Mouse (Mus musculus) kidney, embryonic 16.5 days (tissue): ENCODE data around the gene Mcur1. TPM values are rescaled to one million over a fixed set of nuclear protein-coding genes. Genes with fewer than 3 reads are reported as not detected.

ENCODE experiments used
- ATAC-seq: fragments of 200-750 bp; cut with Nextera tagmentation; 2 replicates; pipeline ENCODE4 v1.8.0; 2017; ENCODE audit warnings: moderate TSS enrichment; ENCODE audit not compliant: low FRiP score, low TSS enrichment
- H3K27ac ChIP-seq: fragments of 300-500 bp; sonication (generic); 2 replicates; pipeline ENCODE4 v1.5.1; 2014; ENCODE audit warnings: low read length
- H3K27me3 ChIP-seq: fragments of 300-500 bp; sonication (generic); 2 replicates; pipeline ENCODE4 v1.6.1; 2014; ENCODE audit warnings: low read length, control low read depth, mixed read lengths; ENCODE audit not compliant: insufficient read depth
- H3K36me3 ChIP-seq: fragments of 300-500 bp; sonication (generic); 2 replicates; pipeline ENCODE4 v1.6.1; 2014; ENCODE audit warnings: low read length, control low read depth, mixed read lengths; ENCODE audit not compliant: insufficient read depth
- H3K4me1 ChIP-seq: fragments of 300-500 bp; sonication (generic); 2 replicates; pipeline ENCODE4 v1.6.1; 2014; ENCODE audit warnings: low read length, control low read depth, mixed read lengths; ENCODE audit not compliant: insufficient read depth
- H3K4me2 ChIP-seq: fragments of 300-500 bp; sonication (generic); replicated peaks from 2 replicates; pipeline ENCODE4 v1.6.1; 2014; ENCODE audit warnings: low read depth, low read length
- H3K4me3 ChIP-seq: fragments of 300-500 bp; sonication (generic); 2 replicates; pipeline ENCODE4 v1.5.1; 2014; ENCODE audit warnings: mild to moderate bottlenecking, low read length
- H3K9ac ChIP-seq: fragments of 300-500 bp; sonication (generic); replicated peaks from 2 replicates; pipeline ENCODE4 v1.6.1; 2014; ENCODE audit warnings: low read length
- H3K9me3 ChIP-seq: fragments of 300-500 bp; sonication (generic); 2 replicates; pipeline ENCODE4 v1.6.1; 2016; ENCODE audit warnings: low read length, control low read depth
- WGBS: fragments of 180-500 bp; shearing (Covaris S2); extraction: QIAGEN DNeasy Blood & Tissue Kit; methylation state at CpG from one replicate; pipeline ENCODE4 v1.1.7; 2014; 5-methylcytosine and 5-hydroxymethylcytosine counted together
- polyA plus RNA-seq: library from polyadenylated mRNA; unstranded; fragments of >200 nt; fragmentation: Nextera tagmentation; extraction: Ambion mirVana; gene quantifications from 2 replicates; pipeline ENCODE4 v1.2.1, GENCODE M21; 2015

Mcur1 gene
- polyA plus RNA-seq, 1 experiment from 2014 or later, result 22.2 TPM

DNA sequence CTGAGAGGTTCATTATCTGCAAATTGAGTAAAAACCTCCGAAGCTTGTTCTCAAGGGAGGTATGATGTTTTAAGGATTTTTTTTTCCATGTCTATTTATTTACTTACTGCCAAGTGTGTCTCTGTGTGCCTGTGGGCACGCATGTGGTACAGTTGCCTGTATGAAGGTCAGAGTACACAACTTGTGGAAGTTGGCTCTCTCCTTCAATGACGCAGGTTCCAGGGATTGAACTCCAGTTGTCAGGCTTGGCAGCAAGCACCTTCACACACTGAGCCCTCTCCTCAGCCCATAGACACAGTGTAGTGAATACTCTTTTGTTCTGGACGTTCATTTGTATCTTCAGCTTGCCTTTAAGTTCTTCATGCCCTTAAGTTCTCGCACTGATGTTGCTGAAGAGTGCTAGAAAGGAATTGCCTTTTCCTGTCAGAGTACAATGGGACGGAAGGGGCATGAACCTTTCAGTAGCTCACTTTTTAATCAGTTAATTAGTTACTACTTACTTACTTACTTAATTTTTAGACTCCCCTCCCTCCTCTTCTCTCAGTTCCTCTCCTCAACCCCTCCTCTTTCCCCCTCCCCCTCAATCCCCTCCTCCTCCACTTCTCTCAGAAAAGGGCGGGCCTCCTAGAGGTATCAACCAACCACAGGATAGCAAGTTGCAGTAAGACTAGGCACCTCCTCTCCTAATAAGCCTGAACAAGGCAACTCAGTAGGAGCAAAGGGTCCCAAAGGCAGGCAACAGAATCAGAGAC is 60.1 kb downstream of the Mcur1 start:
- Histone ChIP-seq H3K36me3 (no peaks in the 10 kb centered on the region), H3K27ac (no peak overlapping the region), H3K9ac (no peak overlapping the region), H3K27me3 (no peaks in the 10 kb centered on the region), H3K9me3 (no peaks in the 10 kb centered on the region), H3K4me3 (no peak overlapping the region), H3K4me1 (peaks cover 21% of the 10 kb centered on the region), H3K4me2 (no peak overlapping the region)
- no peak for ATAC-seq
- 69% methylated on average over 7 of the region's 7 CpGs for WGBS

DNA sequence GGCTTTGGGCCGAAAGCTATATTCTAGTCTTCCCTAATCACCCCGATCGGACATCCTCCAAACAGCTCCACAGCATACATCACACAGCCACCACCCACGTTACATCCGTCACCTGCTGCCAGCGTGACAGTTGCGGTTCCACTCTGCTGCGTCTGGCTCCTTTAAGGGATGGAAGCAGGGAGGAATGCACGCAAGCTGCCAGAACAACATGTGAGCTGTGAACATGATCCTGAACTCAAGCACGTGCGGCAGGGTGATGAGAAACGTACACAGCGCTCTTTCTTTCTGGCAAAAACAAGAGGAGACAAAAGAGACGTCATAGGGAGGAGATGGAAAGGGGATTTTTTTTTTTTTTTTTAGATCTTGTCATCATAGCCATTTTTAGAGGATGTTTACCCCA is 61.1 kb downstream of the Mcur1 start:
- H3K27me3 ChIP-seq, result no peaks in the 10 kb centered on the region
- no peaks in the 10 kb centered on the region for H3K9me3 ChIP-seq
- peak overlapping the region; percentile 13; the same call in 1 of the 2 replicates for H3K4me2 ChIP-seq
- H3K4me3 ChIP-seq, result no peak overlapping the region
- H3K4me1 ChIP-seq, result peaks cover 16% of the 10 kb centered on the region
- H3K36me3 ChIP-seq, result no peaks in the 10 kb centered on the region
- H3K27ac ChIP-seq, result 0 out of 2 replicates have a peak overlapping the region, but pooled peaks have one; percentile 5
- ATAC-seq, result 0 out of 2 replicates have a peak, but pooled peaks have one; percentile 28
- 28% methylated on average over 14 of the region's 14 CpGs for WGBS
- no peak overlapping the region for H3K9ac ChIP-seq

DNA sequence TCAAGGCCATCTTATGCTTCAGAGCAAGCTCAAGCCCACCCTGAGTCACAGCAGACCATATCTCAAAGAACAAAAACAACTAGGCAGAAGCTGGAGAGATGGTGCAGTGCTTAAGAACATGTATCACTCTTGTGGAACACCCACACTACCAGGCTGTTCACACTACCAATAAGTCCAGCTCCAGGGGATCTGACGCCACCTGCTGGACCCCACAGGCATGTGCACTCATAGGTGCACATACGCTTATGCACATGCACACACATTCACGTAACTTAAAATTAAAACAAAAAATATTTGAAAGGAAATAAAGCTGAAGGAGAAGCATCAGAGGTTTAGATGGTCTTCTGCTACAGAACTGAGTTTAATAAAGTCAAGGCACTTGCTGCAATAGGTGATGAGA is 62.2 kb downstream of the Mcur1 start:
- Histone ChIP-seq H3K4me2 (no peak overlapping the region), H3K9ac (no peak overlapping the region), H3K27ac (no peak overlapping the region), H3K36me3 (no peaks in the 10 kb centered on the region), H3K27me3 (no peaks in the 10 kb centered on the region), H3K4me3 (no peak overlapping the region), H3K4me1 (peaks cover 6% of the 10 kb centered on the region), H3K9me3 (no peaks in the 10 kb centered on the region)
- WGBS, result 96% methylated on average over 3 of the region's 3 CpGs
- no peak for ATAC-seq

DNA sequence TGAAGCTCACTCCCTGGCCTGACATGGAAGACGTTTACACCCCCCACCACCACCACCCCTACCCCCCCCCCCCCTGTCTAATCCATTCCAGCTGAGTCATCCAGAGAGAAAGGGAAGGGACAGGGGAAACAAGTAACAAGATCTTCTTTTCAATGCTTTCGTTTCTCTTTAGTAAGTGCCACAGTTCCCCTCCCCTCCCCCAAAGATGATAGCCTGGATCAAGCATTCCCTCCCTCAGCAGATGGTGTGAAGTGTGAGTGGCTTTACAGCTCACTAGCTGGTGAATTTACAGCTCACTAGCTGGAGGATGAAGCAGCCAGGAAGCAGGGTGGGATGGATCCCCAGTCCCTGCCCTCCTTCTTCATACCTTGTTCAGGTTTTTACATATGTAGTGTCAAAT is 63.3 kb downstream of the Mcur1 start:
- no peak overlapping the region for H3K4me3 ChIP-seq
- H3K27ac ChIP-seq, result no peak overlapping the region
- no peak for ATAC-seq
- no peaks in the 10 kb centered on the region for H3K36me3 ChIP-seq
- H3K27me3 ChIP-seq, result no peaks in the 10 kb centered on the region
- no peak overlapping the region for H3K9ac ChIP-seq
- no peak overlapping the region for H3K4me2 ChIP-seq
- no peaks in the 10 kb centered on the region for H3K9me3 ChIP-seq
- peaks cover 6% of the 10 kb centered on the region for H3K4me1 ChIP-seq
- WGBS, result 18% methylated on average over 2 of the region's 2 CpGs

DNA sequence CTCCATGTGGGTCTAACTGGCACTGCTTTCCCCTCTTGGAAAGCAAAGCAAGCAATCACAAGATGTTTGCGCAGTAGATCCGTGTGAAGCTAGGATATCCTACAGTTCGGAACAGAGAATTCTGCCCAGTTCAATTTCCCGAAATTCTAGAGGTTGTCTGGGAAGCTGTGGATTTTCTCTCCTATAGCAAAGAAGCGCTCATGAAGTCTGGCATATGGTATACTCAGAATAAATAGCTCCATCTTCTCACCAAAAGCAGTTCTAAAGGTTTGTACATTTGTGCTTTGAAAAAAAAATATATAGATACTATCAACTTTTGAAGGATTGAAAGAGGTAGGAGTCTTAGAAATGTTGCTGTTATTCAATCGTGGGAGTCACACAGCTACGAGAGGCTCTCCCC is 64.3 kb downstream of the Mcur1 start:
- H3K27ac ChIP-seq, result no peak overlapping the region
- ATAC-seq, result no peak
- no peak overlapping the region for H3K4me3 ChIP-seq
- no peaks in the 10 kb centered on the region for H3K36me3 ChIP-seq
- H3K27me3 ChIP-seq, result no peaks in the 10 kb centered on the region
- peaks cover 6% of the 10 kb centered on the region for H3K4me1 ChIP-seq
- no peak overlapping the region for H3K9ac ChIP-seq
- WGBS, result 80% methylated on average over 7 of the region's 7 CpGs
- H3K4me2 ChIP-seq, result no peak overlapping the region
- H3K9me3 ChIP-seq, result no peaks in the 10 kb centered on the region; the same call in 1 of the 2 replicates

DNA sequence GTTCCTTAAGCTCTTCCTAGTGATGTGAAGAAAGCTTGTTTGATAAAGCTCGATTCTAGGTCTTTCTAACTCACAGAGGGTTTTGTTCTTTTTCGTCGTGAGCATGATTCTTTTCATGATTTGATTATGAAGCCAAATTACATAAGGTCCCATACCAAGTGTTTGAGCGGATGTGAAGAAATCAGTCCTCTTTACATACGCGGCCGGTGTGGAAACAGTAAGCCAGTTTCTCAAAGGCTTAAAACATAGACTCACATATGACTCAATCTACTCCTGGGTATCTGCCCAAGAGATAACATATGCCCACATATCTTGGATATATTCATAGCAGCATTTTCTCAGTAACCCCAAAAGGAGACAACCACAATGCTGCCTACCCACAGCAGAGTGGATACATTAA is 66.3 kb downstream of the Mcur1 start:
- no peak overlapping the region for H3K27ac ChIP-seq
- ATAC-seq, result no peak
- no peak overlapping the region for H3K4me2 ChIP-seq
- no peaks in the 10 kb centered on the region for H3K36me3 ChIP-seq
- WGBS, result 92% methylated on average over 7 of the region's 7 CpGs
- H3K9me3 ChIP-seq, result no peaks in the 10 kb centered on the region; the same call in 1 of the 2 replicates
- no peak overlapping the region for H3K9ac ChIP-seq
- no peaks in the 10 kb centered on the region for H3K4me1 ChIP-seq
- no peaks in the 10 kb centered on the region for H3K27me3 ChIP-seq
- no peak overlapping the region for H3K4me3 ChIP-seq

DNA sequence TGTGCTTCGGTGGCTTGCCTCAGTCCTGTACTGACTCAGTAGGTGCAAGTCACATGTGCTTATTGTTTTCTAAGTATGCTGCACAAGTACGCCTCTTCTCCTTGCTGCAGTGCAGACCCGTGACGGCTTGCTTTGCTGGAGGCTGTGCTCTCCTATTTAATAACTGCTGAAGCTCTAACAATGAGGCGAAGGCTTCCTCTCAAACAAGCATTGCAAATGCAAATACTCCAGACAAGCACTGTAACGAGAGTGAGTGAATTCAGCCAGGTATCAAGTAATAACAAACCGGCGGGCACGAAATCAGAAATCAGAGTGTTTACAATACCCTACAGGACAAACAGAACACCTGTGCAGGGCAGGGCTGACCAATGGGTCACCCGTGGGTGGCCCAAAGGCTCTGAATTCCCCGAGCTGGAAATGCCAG is 66.9 kb downstream of the Mcur1 start:
- H3K9ac ChIP-seq, result no peak overlapping the region
- ATAC-seq, result 0 out of 2 replicates have a peak, but pooled peaks have one; percentile 31
- H3K36me3 ChIP-seq, result no peaks in the 10 kb centered on the region
- no peak overlapping the region for H3K27ac ChIP-seq
- H3K4me3 ChIP-seq, result no peak overlapping the region
- H3K27me3 ChIP-seq, result no peaks in the 10 kb centered on the region
- no peaks in the 10 kb centered on the region for H3K4me1 ChIP-seq
- no peak overlapping the region for H3K4me2 ChIP-seq
- 66% methylated on average over 11 of the region's 11 CpGs for WGBS
- no peaks in the 10 kb centered on the region; the same call in 1 of the 2 replicates for H3K9me3 ChIP-seq

Other genes starting within 250 kb of the Mcur1 start
- 19.6 TPM in 2 replicates for gene Sirt5, start 194.7 kb downstream of the Mcur1 start, polyA plus RNA-seq
- gene Nol7, start 161.8 kb downstream of the Mcur1 start, polyA plus RNA-seq, result 97.7 and 106 TPM in 2 replicates
- gene Ranbp9, start 78.9 kb downstream of the Mcur1 start, polyA plus RNA-seq, result 8.4 and 9.1 TPM in 2 replicates
- 1.6 and 3.2 TPM in 2 replicates for gene Rnf182, start 55.5 kb upstream of the Mcur1 start, polyA plus RNA-seq
- 35.0 and 35.2 TPM in 2 replicates for gene Cd83, start 224.6 kb upstream of the Mcur1 start, polyA plus RNA-seq